Mouse (Mus musculus) C2C12 (cell line): Measurements from ENCODE around the gene Thada. TPM values are rescaled to one million over a fixed set of nuclear protein-coding genes. Genes with fewer than 3 reads are reported as not detected.

Experiments
- H3K27me3 ChIP-seq: one replicate; pipeline ENCODE4 v1.6.1; 2011; ENCODE audit not compliant: control insufficient read depth, insufficient read depth, insufficient read length
- H3K36me3 ChIP-seq: one replicate; pipeline ENCODE4 v1.6.1; 2011; ENCODE audit not compliant: control insufficient read depth, insufficient read depth
- H3K4me3 ChIP-seq: one replicate; pipeline ENCODE4 v1.5.1; 2011; ENCODE audit warnings: mild to moderate bottlenecking, control low read depth; ENCODE audit not compliant: poor library complexity, insufficient read depth, severe bottlenecking
- H3K79me2 ChIP-seq: one replicate; pipeline ENCODE4 v1.6.1; 2011; ENCODE audit not compliant: control insufficient read depth, insufficient read depth
- H3K79me3 ChIP-seq: one replicate; pipeline ENCODE4 v1.6.1; 2011; ENCODE audit warnings: low read depth, control low read depth
- H3ac ChIP-seq: one replicate; pipeline ENCODE3; 2011; ENCODE audit warnings: low read depth; ENCODE audit not compliant: control insufficient read depth, insufficient read length
- CEBPB ChIP-seq: IDR thresholded peaks from one replicate; pipeline ENCODE4 v1.6.1; 2011; ENCODE audit warnings: low read depth, mild to moderate bottlenecking, control low read depth, moderate library complexity
- CTCF ChIP-seq: IDR thresholded peaks from one replicate; pipeline ENCODE4 v1.5.1; 2011; ENCODE audit not compliant: control insufficient read depth, insufficient read depth, insufficient read length
- FOSL1 ChIP-seq: IDR thresholded peaks from one replicate; pipeline ENCODE4 v1.8.0; 2011; ENCODE audit warnings: mild to moderate bottlenecking, low read length; ENCODE audit not compliant: poor library complexity, insufficient read depth, severe bottlenecking
- MAX ChIP-seq: IDR thresholded peaks from one replicate; pipeline ENCODE4 v1.6.1; 2011; ENCODE audit warnings: mild to moderate bottlenecking, control low read depth
- MYOD1 ChIP-seq: IDR thresholded peaks from one replicate; pipeline ENCODE4 v1.6.1; 2011; ENCODE audit warnings: low read depth; ENCODE audit not compliant: control insufficient read depth, insufficient read length
- MYOG ChIP-seq: IDR thresholded peaks from one replicate; pipeline ENCODE4 v1.6.1; 2011; ENCODE audit not compliant: control insufficient read depth, insufficient read length; ENCODE audit errors: extremely low read depth
- USF1 ChIP-seq: IDR thresholded peaks from one replicate; pipeline ENCODE4 v1.6.1; 2011; ENCODE audit warnings: low read depth, mild to moderate bottlenecking, control low read depth, moderate library complexity
- polyA plus RNA-seq: library from polyadenylated mRNA; unstranded; fragments of >200 nt; fragmentation: generic; extraction: Trizol; gene quantifications from one replicate; pipeline ENCODE4 v1.2.1, GENCODE M21; 2012; ENCODE audit warnings: missing spikeins

Gene Thada
- polyA plus RNA-seq, 1 experiment, result 7.3 TPM

- TF ChIP-seq MYOG, result no peak
- no peak for TF ChIP-seq USF1
- TF ChIP-seq MYOD1, result no peak
- no peak for TF ChIP-seq FOSL1
- TF ChIP-seq CEBPB, result no peak
- no peak for TF ChIP-seq MAX
- TF ChIP-seq CTCF, result no peak
- no peak overlapping the region for H3ac ChIP-seq
- no peaks in the 10 kb centered on the region for H3K79me3 ChIP-seq
- no peaks in the 10 kb centered on the region for H3K27me3 ChIP-seq
- H3K36me3 ChIP-seq, result no peaks in the 10 kb centered on the region
- H3K4me3 ChIP-seq, result no peak overlapping the region
- H3K79me2 ChIP-seq, result peaks cover 14% of the 10 kb centered on the region
These were observed 43.2 kb upstream of the Thada start for GRCm38 (mm10) chr17:84509176-84509575.

GRCm38 (mm10) chr17:84508736-84509135 is 42.7 kb upstream of the Thada start:
- Histone ChIP-seq H3K36me3 (no peaks in the 10 kb centered on the region), H3K79me3 (no peaks in the 10 kb centered on the region), H3K4me3 (no peak overlapping the region), H3K27me3 (no peaks in the 10 kb centered on the region), H3ac (no peak overlapping the region), H3K79me2 (peaks cover 14% of the 10 kb centered on the region)
- TF ChIP-seq MAX, result no peak
- TF ChIP-seq FOSL1, result no peak

- Histone ChIP-seq H3K4me3 (no peak overlapping the region), H3K79me3 (no peaks in the 10 kb centered on the region), H3K36me3 (no peaks in the 10 kb centered on the region), H3K27me3 (no peaks in the 10 kb centered on the region), H3K79me2 (no peaks in the 10 kb centered on the region), H3ac (no peak overlapping the region)
- TF ChIP-seq MYOG (no peak), MAX (no peak), USF1 (no peak), CEBPB (no peak), FOSL1 (no peak), MYOD1 (no peak), CTCF (no peak)
These were observed 39.9 kb upstream of the Thada start for GRCm38 (mm10) chr17:84505922-84506321.

- no peaks in the 10 kb centered on the region for H3K36me3 ChIP-seq
- H3K79me2 ChIP-seq, result no peaks in the 10 kb centered on the region
- no peaks in the 10 kb centered on the region for H3K27me3 ChIP-seq
- no peak overlapping the region for H3K4me3 ChIP-seq
- H3ac ChIP-seq, result no peak overlapping the region
- no peaks in the 10 kb centered on the region for H3K79me3 ChIP-seq
- TF ChIP-seq MYOD1 (no peak), CEBPB (no peak), CTCF (no peak), MYOG (no peak), USF1 (no peak), MAX (no peak), FOSL1 (no peak)
These were observed 36.3 kb upstream of the Thada start for GRCm38 (mm10) chr17:84502341-84502740.

GRCm38 (mm10) chr17:84498639-84499038 is 32.6 kb upstream of the Thada start:
- Histone ChIP-seq H3K27me3 (no peaks in the 10 kb centered on the region), H3K36me3 (no peaks in the 10 kb centered on the region), H3K79me2 (no peaks in the 10 kb centered on the region), H3K79me3 (no peaks in the 10 kb centered on the region), H3K4me3 (no peak overlapping the region), H3ac (no peak overlapping the region)
- TF ChIP-seq MAX (no peak), MYOG (no peak), CEBPB (no peak), MYOD1 (no peak), CTCF (no peak), USF1 (no peak), FOSL1 (no peak)

GRCm38 (mm10) chr17:84497972-84498604 is 32.1 kb upstream of the Thada start:
- Histone ChIP-seq H3K79me3 (no peaks in the 10 kb centered on the region), H3K79me2 (no peaks in the 10 kb centered on the region), H3K36me3 (no peaks in the 10 kb centered on the region), H3K4me3 (no peak overlapping the region), H3ac (no peak overlapping the region), H3K27me3 (no peaks in the 10 kb centered on the region)
- TF ChIP-seq FOSL1 (no peak), CTCF (no peak), CEBPB (no peak), MYOD1 (no peak), USF1 (no peak), MYOG (no peak), MAX (no peak)
